Mouse (Mus musculus) layer of hippocampus, adult 9-11 months (tissue): ENCODE data around the gene Fstl4.

ENCODE experiments used
- DNase-seq: peaks from one replicate; pipeline ENCODE4 v3.0.0; 2022

Gene Fstl4

GRCm38 (mm10) chr11:53097331-53097730, 332.9 kb downstream of the Fstl4 start:
- peak; percentile 90 for DNase-seq

GRCm38 (mm10) chr11:53097870-53098269, 333.4 kb downstream of the Fstl4 start:
- DNase-seq: no peak

GRCm38 (mm10) chr11:53098780-53099198, 334.4 kb downstream of the Fstl4 start:
- DNase-seq: no peak

GRCm38 (mm10) chr11:53099322-53099721, 334.9 kb downstream of the Fstl4 start:
- DNase-seq: no peak

GRCm38 (mm10) chr11:53101732-53102131, 337.3 kb downstream of the Fstl4 start:
- DNase-seq: no peak

GRCm38 (mm10) chr11:53103601-53104325, 339.3 kb downstream of the Fstl4 start:
- no peak for DNase-seq

- DNase-seq: peak; percentile 45
These were observed 343.3 kb downstream of the Fstl4 start for GRCm38 (mm10) chr11:53107706-53108105.

- no peak for DNase-seq
These were observed 344.4 kb downstream of the Fstl4 start for GRCm38 (mm10) chr11:53108798-53109197.

- no peak for DNase-seq
These were observed 345.4 kb downstream of the Fstl4 start for GRCm38 (mm10) chr11:53109701-53110467.

GRCm38 (mm10) chr11:53115711-53116110, 351.3 kb downstream of the Fstl4 start:
- no peak for DNase-seq

GRCm38 (mm10) chr11:53116356-53116755, 351.9 kb downstream of the Fstl4 start:
- no peak for DNase-seq

GRCm38 (mm10) chr11:53118226-53118965, 354.0 kb downstream of the Fstl4 start:
- DNase-seq: no peak

- no peak for DNase-seq
These were observed 355.5 kb downstream of the Fstl4 start for GRCm38 (mm10) chr11:53119966-53120365.

GRCm38 (mm10) chr11:53121208-53121607, 356.8 kb downstream of the Fstl4 start:
- DNase-seq: no peak

- no peak for DNase-seq
These were observed 360.4 kb downstream of the Fstl4 start for GRCm38 (mm10) chr11:53124799-53125198.

- no peak for DNase-seq
These were observed 362.2 kb downstream of the Fstl4 start for GRCm38 (mm10) chr11:53126660-53127059.

- no peak for DNase-seq
These were observed 364.2 kb downstream of the Fstl4 start for GRCm38 (mm10) chr11:53128661-53129060.

- DNase-seq: no peak
These were observed 368.1 kb downstream of the Fstl4 start for GRCm38 (mm10) chr11:53132406-53133035.

GRCm38 (mm10) chr11:53136371-53136770, 371.9 kb downstream of the Fstl4 start:
- DNase-seq: no peak

GRCm38 (mm10) chr11:53137381-53137780, 372.9 kb downstream of the Fstl4 start:
- DNase-seq: no peak

GRCm38 (mm10) chr11:53138212-53138611, 373.8 kb downstream of the Fstl4 start:
- no peak for DNase-seq

- no peak for DNase-seq
These were observed 375.2 kb downstream of the Fstl4 start for GRCm38 (mm10) chr11:53139666-53140065.

GRCm38 (mm10) chr11:53140196-53140595, 375.8 kb downstream of the Fstl4 start:
- no peak for DNase-seq
